Mouse (Mus musculus) liver, embryonic 13.5 days (tissue): Measurements from ENCODE around the gene Rack1. TPM values are rescaled to one million over a fixed set of nuclear protein-coding genes. Genes with fewer than 3 reads are reported as not detected.
A peak's percentile ranks its signal among the peaks of the same experiment; 100 is the strongest.
"Not testable (repeated sequence)": the region's sequence is repeated elsewhere in the genome, so short reads cannot be mapped to it uniquely, and the experiment has no call there.

Experiments used
- ATAC-seq: fragments of 200-750 bp; cut with Nextera tagmentation; 2 replicates; pipeline ENCODE4 v1.8.0; 2017; ENCODE audit warnings: low read depth, mild to moderate bottlenecking, moderate number of reproducible peaks, moderate library complexity
- DNase-seq: peaks from one replicate; pipeline ENCODE4 v3.0.0; 2022
- H3K27ac ChIP-seq: fragments of 300-500 bp; sonication (generic); 2 replicates; pipeline ENCODE4 v1.5.1; 2015; ENCODE audit warnings: moderate library complexity, mild to moderate bottlenecking, inconsistent platforms
- H3K27me3 ChIP-seq: fragments of 300-500 bp; sonication (generic); 2 replicates; pipeline ENCODE4 v1.6.1; 2015; ENCODE audit warnings: mild to moderate bottlenecking, inconsistent platforms
- H3K36me3 ChIP-seq: fragments of 300-500 bp; sonication (generic); 2 replicates; pipeline ENCODE4 v1.6.1; 2015; ENCODE audit warnings: mild to moderate bottlenecking, inconsistent platforms
- H3K4me1 ChIP-seq: fragments of 300-500 bp; sonication (generic); replicated peaks from 2 replicates; pipeline ENCODE4 v1.6.1; 2015; ENCODE audit warnings: inconsistent platforms
- H3K4me2 ChIP-seq: fragments of 300-500 bp; sonication (generic); 2 replicates; pipeline ENCODE4 v1.6.1; 2015; ENCODE audit warnings: inconsistent platforms, mild to moderate bottlenecking, moderate library complexity
- H3K4me3 ChIP-seq: fragments of 300-500 bp; sonication (generic); replicated peaks from 2 replicates; pipeline ENCODE4 v1.5.1; 2015; ENCODE audit warnings: mild to moderate bottlenecking, inconsistent platforms
- H3K9ac ChIP-seq: fragments of 300-500 bp; sonication (generic); 2 replicates; pipeline ENCODE4 v1.6.1; 2015; ENCODE audit warnings: mild to moderate bottlenecking, inconsistent platforms
- H3K9me3 ChIP-seq: fragments of 300-500 bp; sonication (generic); replicated peaks from 2 replicates; pipeline ENCODE4 v1.6.1; 2016; ENCODE audit warnings: inconsistent platforms
- WGBS: fragments of 180-500 bp; shearing (Covaris S2); methylation state at CpG from one replicate; pipeline ENCODE4 v1.1.7; 2015; ENCODE audit not compliant: insufficient replicate concordance; 5-methylcytosine and 5-hydroxymethylcytosine counted together
- polyA plus RNA-seq: library from polyadenylated mRNA; unstranded; fragments of >200 nt; fragmentation: Nextera tagmentation; extraction: Ambion mirVana; gene quantifications from 2 replicates; pipeline ENCODE4 v1.2.1, GENCODE M21; 2015

The Rack1 gene
- polyA plus RNA-seq, 1 experiment from 2014 or later = 710 TPM

DNA sequence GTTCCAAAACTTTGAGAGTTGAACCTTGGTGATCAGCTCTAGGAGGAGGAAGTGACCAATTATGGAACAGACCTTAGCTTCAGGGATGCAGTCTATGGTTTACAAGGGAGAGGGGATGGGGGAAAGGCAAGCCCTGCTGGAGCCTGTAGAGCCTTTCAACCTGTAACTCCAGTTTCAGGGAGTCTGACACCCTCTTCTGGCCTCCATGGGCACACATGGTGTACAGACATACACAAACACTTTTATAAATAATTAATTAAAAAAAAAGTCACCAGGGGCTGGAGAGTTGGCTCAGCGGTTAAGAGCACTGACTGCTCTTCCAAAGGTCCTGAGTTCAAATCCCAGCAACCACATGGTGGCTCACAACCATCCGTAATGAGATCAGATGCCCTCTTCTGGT lies 46.2 kb downstream of the Rack1 start:
- H3K4me3 ChIP-seq, DNase-seq, H3K9ac ChIP-seq, H3K27ac ChIP-seq, H3K9me3 ChIP-seq, H3K4me2 ChIP-seq, ATAC-seq, H3K4me1 ChIP-seq, H3K36me3 ChIP-seq: not testable (repeated sequence)
- H3K27me3 ChIP-seq = peaks cover 26% of the 10 kb centered on the region
- 69% methylated on average over 2 of the region's 2 CpGs for WGBS

DNA sequence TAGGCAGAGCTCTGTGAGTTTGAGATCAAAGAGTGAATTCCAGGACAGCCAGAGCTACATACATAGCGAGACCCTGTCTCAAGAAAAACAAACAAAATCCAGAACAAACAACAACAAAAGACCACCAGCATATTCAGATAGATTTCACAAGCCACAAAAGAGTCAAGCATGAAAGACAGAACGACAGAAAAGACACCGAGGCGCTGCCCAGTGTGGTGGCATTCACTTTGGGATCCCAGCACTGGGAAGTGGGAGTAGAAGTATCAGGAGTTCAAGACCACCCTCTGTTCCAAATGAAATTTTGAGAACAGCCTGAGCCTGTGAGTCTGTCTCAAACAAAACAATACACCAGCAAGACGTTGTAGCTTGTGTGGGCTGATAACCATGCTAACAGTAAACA lies 46.7 kb downstream of the Rack1 start:
- no peak for ATAC-seq
- no peak overlapping the region for H3K9ac ChIP-seq
- peaks cover 3% of the 10 kb centered on the region; the same call in 1 of the 2 replicates for H3K4me1 ChIP-seq
- no peak for DNase-seq
- no peak overlapping the region for H3K27ac ChIP-seq
- H3K4me2 ChIP-seq = no peak overlapping the region
- no peak overlapping the region for H3K4me3 ChIP-seq
- H3K9me3 ChIP-seq = 0 out of 2 replicates have a peak, but pooled peaks cover 3% of the 10 kb centered on the region
- H3K27me3 ChIP-seq = peaks cover 26% of the 10 kb centered on the region
- 53% methylated on average over 5 of the region's 5 CpGs for whole genome bisulfite sequencing
- H3K36me3 ChIP-seq = no peaks in the 10 kb centered on the region

DNA sequence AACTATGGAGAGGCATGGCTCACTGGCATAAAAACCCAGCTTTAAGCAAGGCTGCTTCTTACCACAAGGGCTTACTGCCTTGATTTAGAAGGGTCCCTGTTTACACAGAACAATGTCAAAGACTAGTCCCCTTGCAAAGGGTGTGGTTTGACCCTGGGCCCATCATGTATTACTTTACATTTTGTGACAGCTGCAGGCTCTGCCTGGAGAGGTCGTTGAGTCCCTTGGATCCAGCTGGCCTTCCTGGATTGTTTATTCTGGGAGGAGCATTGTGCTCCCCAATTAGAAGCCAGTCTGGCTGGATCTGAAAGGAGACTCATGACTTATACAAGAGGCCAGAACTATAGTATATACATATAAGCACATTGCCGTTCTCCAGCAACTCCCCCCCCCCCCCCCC lies 50.1 kb downstream of the Rack1 start:
- no peak overlapping the region for H3K4me3 ChIP-seq
- no peak overlapping the region for H3K4me2 ChIP-seq
- no peaks in the 10 kb centered on the region for H3K36me3 ChIP-seq
- H3K4me1 ChIP-seq = peaks cover 31% of the 10 kb centered on the region
- H3K27ac ChIP-seq = no peak overlapping the region
- no peak overlapping the region for H3K9ac ChIP-seq
- DNase-seq = no peak
- 35% methylated on average over 2 of the region's 2 CpGs for WGBS
- H3K27me3 ChIP-seq = peaks cover 26% of the 10 kb centered on the region
- 0 out of 2 replicates have a peak, but pooled peaks cover 3% of the 10 kb centered on the region for H3K9me3 ChIP-seq
- no peak for ATAC-seq

DNA sequence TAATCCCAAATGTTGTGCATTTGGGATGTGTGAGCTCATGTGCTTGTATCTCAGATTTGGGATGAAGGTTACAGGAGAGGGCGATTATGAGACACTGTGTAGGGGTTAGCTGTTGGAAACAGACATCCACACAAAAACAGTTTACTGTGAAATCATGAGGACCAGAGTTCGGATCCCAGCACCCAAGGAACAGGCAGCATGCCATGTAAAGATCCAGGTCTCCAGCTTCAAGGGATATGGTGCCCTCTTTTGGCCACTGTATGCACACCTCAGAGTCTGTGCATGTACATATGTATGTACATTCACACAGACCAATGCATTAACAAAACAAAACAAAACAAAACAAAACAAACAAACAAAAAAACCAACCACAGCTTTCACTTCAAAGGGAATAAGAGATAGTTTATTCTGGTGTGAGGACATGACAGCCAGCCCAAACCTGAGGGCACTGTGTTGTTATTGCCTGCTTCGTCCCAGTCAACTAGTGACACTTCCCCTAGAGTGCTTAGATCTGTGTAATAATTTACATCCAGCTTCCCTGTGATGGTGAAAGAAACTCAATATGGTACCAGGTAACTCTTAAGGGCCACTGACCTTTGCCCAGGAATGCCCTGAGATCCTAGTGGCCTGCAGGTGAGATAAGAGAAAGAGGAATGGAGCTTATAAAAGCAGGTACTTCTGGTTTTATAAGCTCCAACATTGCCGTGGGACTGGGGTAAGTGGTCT lies 51.3 kb downstream of the Rack1 start:
- Histone ChIP-seq H3K4me1 (peaks cover 39% of the 10 kb centered on the region), H3K36me3 (no peaks in the 10 kb centered on the region), H3K9ac (no peak overlapping the region), H3K9me3 (0 out of 2 replicates have a peak, but pooled peaks cover 3% of the 10 kb centered on the region), H3K27me3 (peaks cover 26% of the 10 kb centered on the region), H3K4me3 (no peak overlapping the region), H3K27ac (no peak overlapping the region), H3K4me2 (no peak overlapping the region)
- DNase-seq (no peak), ATAC-seq (no peak)
- 71% methylated on average over 4 of the region's 4 CpGs for WGBS

DNA sequence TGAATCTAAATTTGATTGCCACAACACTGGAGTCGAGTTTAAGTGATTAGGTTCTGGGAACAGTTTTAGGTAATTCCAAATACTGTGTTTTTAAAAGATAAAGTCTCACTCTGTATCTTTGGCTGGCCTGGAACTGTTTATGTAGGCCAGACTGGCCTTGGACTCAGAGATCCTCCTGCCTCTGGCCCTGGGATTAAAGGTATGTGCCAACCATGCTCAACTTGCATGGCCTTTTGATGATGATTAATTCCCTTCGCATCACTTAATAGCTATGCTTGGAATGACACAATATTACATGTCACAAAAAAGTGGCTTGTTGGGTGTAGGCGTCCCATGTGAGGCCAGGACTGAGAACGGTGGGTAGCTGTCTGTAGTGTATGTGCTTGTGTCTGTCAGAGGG lies 52.1 kb downstream of the Rack1 start:
- DNase-seq (no peak), ATAC-seq (no peak)
- Histone ChIP-seq H3K27me3 (peaks cover 26% of the 10 kb centered on the region), H3K4me3 (peak overlapping the region; percentile 75; the same call in 1 of the 2 replicates), H3K9me3 (0 out of 2 replicates have a peak, but pooled peaks cover 3% of the 10 kb centered on the region), H3K9ac (0 out of 2 replicates have a peak overlapping the region, but pooled peaks have one; percentile 75), H3K27ac (no peak overlapping the region), H3K4me1 (peaks cover 42% of the 10 kb centered on the region), H3K36me3 (no peaks in the 10 kb centered on the region), H3K4me2 (peak overlapping the region; percentile 97)
- WGBS = 72% methylated on average over 4 of the region's 4 CpGs

DNA sequence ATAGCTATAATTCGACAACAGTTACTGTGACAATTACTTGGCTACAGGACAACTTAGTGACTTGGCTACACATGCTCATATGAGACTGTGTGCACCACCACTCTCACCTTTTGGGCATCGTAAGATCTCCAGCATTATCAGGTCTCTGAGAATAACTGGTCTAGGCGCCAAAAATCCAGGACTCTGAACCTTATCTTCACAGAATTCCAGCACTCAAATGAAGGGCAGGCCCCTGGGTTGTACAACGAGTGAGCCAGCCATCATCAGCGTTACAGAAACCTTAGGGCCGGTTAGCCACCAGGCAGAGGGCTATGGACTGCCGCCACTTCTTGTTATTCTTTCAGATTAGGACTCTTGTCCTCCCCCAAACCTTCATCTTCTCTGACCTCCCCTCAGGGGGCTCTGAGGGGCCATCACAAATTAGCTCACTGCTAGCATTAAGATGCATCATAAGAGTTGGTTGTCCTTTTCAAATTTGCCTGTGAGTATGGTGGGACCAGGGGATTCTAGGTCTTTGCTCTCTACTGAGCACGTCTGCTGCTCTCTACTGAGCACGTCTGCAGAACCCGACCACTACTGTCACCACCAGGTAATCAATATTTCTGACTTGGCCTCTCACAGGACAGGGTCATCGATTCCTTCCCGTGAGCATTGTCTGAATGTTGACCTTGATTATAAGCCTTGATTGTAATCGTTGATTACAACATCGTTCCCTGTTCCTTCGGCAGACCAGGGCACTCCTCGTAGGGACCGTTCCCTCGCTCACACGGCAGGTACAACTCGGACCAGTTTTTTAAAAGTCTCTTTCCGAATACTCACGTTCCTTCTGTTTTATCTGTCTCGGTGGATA lies 52.7 kb downstream of the Rack1 start:
- H3K9me3 ChIP-seq = 0 out of 2 replicates have a peak, but pooled peaks cover 3% of the 10 kb centered on the region
- 8% methylated on average over 23 of the region's 23 CpGs for WGBS

DNA sequence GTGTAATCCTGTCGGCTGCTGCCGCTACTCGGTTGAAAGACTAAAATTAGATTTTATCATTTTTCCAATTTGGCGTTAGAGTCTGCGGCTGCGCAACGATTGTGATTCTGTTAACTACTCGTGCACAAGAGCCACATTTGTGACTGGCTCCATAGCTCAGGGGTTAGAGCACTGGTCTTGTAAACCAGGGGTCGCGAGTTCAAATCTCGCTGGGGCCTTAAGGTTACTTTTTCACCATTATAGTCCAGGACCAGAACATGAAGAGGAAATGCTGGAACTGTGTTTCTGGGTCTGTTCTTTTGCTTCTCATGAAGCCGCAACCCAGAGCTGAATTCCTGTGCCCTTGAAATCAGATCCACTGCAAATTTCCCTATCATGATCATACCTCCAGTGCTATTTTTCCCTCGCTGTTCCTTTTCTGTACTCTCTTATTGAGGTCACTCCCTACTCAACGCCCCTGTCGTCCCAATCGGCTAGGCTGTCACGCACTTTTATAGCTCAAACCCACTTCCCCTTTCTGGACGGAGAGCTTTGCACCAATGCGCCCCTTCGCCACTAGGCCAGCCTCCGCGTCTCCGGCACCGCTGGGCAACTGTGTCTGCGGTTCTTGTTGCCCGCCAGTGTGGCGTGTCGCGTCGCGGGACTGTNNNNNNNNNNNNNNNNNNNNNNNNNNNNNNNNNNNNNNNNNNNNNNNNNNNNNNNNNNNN lies 53.5 kb downstream of the Rack1 start:
- peaks cover 55% of the 10 kb centered on the region for H3K4me1 ChIP-seq
- WGBS = under 1% methylated on average over 31 of the region's 31 CpGs

More for the DNA sequence above, 52.7 kb downstream of the Rack1 start:
- DNase-seq = no peak
- Histone ChIP-seq H3K4me3 (peak overlapping the region; percentile 75), H3K4me1 (peaks cover 48% of the 10 kb centered on the region), H3K9ac (peak overlapping the region; percentile 75), H3K27ac (no peak overlapping the region), H3K4me2 (peak overlapping the region; percentile 97), H3K27me3 (peaks cover 22% of the 10 kb centered on the region), H3K36me3 (no peaks in the 10 kb centered on the region)
- ATAC-seq = peak; percentile 9

More for the DNA sequence above, 53.5 kb downstream of the Rack1 start:
- peak; percentile 79 for DNase-seq
- peak; percentile 59 for ATAC-seq
- peak overlapping the region; percentile 75 for H3K9ac ChIP-seq
- 0 out of 2 replicates have a peak, but pooled peaks cover 3% of the 10 kb centered on the region for H3K9me3 ChIP-seq
- no peaks in the 10 kb centered on the region for H3K36me3 ChIP-seq
- H3K4me2 ChIP-seq = peak overlapping the region; percentile 97
- H3K27me3 ChIP-seq = peaks cover 15% of the 10 kb centered on the region
- peak overlapping the region; percentile 75 for H3K4me3 ChIP-seq
- H3K27ac ChIP-seq = peak overlapping the region; percentile 53; the same call in 1 of the 2 replicates

Other genes with a start within 250 kb of the Rack1 start
- 1.7 and 2.4 TPM in 2 replicates for gene Trim41, start 17.0 kb downstream of the Rack1 start, polyA plus RNA-seq
- gene Trim7, start 25.8 kb downstream of the Rack1 start, polyA plus RNA-seq = 0.06 and 0.09 TPM in 2 replicates
- gene Gm12184, start 26.3 kb downstream of the Rack1 start, polyA plus RNA-seq = 1.2 and 1.7 TPM in 2 replicates
- gene Irgm1, start 71.4 kb downstream of the Rack1 start, polyA plus RNA-seq = 17.0 and 19.8 TPM in 2 replicates
- 0.20 and 0.38 TPM in 2 replicates for gene Gm5431, start 101.9 kb downstream of the Rack1 start, polyA plus RNA-seq
- 2.0 and 3.6 TPM in 2 replicates for gene Psme2b, start 145.9 kb downstream of the Rack1 start, polyA plus RNA-seq
- gene Olfr56, start 178.6 kb downstream of the Rack1 start, polyA plus RNA-seq = 0.05 and 0.12 TPM in 2 replicates
- 0.54 and 0.65 TPM in 2 replicates for gene 9930111J21Rik1, start 179.1 kb downstream of the Rack1 start, polyA plus RNA-seq
- not detected in 2 replicates for gene Gm12185, start 191.9 kb downstream of the Rack1 start, polyA plus RNA-seq
- gene Tgtp1, start 193.8 kb downstream of the Rack1 start, polyA plus RNA-seq = 0.67 and 0.78 TPM in 2 replicates